Mouse (Mus musculus): ENCODE measurements around the gene Dusp15. TPM values are rescaled to one million over a fixed set of nuclear protein-coding genes. Genes with fewer than 3 reads are reported as not detected.

The Dusp15 gene
- total RNA-seq, 2 experiments from 2014 or later = 1.2 to 2.6 TPM

GRCm38 (mm10) chr2:152906274-152907037, 45.0 kb downstream of the Dusp15 start:
- DNase-seq (ENCODE audit: low spot score in 2 of 2) = no peak

DNA sequence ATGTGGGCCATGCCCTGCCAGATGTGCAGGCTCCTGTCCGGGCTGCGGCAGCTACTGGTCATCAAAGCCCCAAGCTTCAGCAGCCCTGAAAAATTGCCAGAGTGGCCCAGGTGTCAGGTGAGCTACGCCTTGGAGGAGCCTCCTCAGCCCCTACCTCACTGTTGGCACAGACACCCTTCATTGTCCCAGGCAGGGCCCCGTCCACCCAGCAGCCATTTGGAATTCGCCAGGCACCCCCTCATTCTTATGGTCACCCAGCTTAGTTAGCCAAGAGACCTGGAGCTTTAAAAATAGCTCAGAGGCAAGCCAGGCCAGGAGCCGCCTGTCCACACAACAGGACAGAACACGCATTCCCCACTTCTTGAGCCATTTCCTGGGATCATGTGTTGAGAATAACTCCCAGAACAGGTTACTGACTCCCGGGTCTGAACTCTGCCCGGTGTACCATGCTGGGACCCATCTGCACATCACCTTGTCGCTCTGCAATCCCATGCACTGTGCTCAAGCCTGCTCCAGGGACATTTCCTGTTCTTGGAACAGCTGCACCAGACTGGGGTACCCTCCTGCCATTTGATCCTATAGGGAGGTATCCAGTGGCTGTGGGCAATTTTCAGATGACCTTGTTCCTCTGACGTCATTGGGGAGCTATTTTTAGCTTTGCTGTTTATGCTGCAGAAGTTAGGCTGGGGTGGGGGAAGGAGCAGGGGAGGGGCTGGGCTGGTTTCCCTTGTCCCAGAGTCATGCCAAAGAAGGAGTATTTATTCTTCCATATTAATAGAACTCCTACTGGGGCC, 46.3 kb downstream of the Dusp15 start:
- no peak for DNase-seq (ENCODE audit: low spot score in 2 of 2)

DNA sequence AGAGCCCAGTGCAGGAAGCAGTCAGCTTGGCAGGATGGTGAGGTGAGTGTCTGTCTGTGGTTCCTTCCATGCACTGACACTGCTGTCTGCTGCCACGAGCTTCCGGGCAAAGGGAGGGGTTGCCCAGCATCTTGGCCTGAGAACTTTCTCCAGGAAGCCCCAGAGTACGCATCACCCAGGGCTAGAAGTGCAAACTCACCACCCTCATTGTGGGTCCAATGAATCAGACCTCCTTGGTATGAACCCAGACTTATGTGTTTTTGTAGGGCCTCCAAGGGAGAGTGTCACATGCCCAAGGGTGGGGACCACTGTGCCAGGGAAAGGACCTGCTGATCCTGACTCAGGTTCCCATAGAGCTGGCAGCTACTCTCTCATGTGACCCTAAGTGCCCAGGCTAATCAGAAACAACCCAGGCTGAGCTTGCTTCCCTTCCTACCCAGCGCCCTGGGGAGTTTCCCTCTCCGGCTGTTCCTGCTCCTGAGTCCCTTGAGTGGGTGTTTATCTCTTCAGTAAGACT, 47.3 kb downstream of the Dusp15 start:
- no peak for DNase-seq (ENCODE audit: low spot score in 2 of 2)

DNA sequence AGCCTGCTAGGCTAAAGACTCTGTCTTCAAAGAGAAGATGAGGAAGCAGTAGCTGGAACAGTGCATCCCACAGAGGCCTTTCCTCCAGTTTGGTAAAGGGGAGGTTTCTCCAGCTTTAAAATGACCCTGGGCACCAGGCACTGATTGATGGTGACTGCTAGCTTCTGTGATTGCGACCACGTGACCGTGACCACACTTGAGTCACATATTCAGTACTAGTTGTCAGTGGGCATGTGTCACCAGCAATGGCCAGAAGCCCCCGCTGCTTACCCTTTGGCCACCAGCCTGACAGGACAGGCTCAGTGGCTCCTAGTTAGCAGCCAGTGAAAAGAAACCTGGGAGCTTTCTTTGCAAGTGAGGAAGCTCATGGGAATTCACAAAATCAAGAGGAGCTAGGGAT, 47.9 kb downstream of the Dusp15 start:
- DNase-seq (ENCODE audit: low spot score in 2 of 2) = peak; percentile 50 to 52

DNA sequence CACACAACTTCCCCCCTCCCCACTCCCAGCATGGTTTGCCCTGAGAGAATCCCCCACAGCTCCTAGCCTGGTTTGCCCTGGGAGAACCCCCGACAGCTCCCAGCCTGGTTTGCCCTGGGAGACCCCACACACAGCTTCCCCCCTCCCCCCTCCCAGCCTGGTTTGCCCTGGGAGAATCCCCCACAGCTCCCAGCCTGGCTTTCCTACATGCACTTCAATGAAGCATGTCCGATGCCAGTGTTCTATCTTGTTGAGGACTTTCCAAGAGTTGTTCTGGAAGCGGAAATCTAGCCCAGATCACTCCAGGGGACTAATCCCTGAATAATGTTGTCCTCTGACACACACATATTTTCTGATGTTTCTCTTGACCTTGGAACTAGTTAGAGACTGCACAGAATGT, 48.8 kb downstream of the Dusp15 start:
- no peak for DNase-seq (ENCODE audit: low spot score in 2 of 2)

DNA sequence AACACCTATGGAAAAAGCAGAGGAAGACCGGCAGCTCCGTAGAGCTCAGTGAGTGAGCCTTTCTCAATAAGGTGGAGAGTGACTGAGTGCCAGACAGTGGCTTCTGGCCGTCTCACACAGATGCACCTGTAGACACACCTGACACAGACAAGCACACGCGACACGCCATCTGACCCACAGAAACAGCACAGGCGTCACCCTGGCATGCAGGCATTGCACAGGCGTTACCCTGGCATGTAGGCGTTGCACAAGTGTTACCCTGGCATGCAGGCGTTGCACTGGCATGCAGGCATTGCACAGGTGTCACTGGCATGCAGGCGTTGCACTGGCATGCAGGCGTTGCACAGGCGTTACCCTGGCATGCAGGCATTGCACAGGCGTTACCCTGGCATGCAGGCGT, 50.2 kb downstream of the Dusp15 start:
- no peak for DNase-seq (ENCODE audit: low spot score in 2 of 2)

DNA sequence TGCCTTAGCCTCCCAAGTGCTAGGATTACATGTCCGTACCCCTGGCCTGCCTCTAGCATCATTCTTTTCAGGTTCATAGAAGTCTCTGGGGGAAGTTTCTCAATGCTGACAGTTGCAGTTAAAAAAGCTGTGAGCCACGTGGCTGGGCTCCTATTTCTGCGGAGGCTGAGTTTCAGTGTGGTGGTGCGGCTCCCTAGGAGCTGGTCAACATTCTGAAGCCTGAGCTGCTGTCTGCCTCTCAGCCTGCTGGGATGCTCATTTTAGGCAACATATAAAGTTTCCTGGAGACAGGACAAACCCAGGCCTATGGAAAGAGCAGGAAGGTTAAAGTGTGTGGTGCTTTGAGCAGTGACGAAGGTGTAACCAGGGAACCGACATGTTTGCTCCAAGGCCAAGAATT, 52.5 kb downstream of the Dusp15 start:
- DNase-seq (ENCODE audit: low spot score in 2 of 2) = no peak

DNA sequence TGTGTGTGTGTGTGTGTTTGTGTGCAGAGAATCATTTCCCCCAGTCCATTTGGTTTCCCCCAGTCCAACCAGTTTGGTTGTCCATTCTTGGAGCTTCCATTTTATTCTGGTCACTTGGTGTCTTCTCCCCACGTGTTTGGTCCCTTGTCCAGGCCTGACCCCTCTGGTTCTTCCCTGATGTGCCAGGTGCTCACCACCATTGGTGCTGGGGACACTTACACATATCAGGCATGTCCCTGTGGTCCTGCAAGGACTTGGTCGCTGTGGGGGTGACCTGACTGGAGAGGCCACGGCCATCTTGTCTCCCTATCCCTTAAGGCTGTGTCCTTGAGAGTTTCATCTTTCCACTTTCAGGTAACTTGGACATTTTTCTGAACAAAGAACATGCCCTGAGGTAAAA, 54.6 kb downstream of the Dusp15 start:
- no peak for DNase-seq (ENCODE audit: low spot score in 2 of 2)

GRCm38 (mm10) chr2:152895834-152896233, 55.7 kb downstream of the Dusp15 start:
- no peak for DNase-seq (ENCODE audit: low spot score in 2 of 2)

Other genes starting within 250 kb of the Dusp15 start
- 10 to 100 TPM; 51.8 to 93.4 TPM for gene Id1, start 215.4 kb downstream of the Dusp15 start, total RNA-seq (2021)
- gene Cox4i2, start 197.5 kb downstream of the Dusp15 start, total RNA-seq (2021) = 1 to 10 TPM; 2.5 to 3.8 TPM
- 10 to 100 TPM; 63.6 to 73.5 TPM for gene Bcl2l1, start 120.0 kb downstream of the Dusp15 start, total RNA-seq (2021)
- 1 to 10 TPM; 1.2 to 2.3 TPM for gene Tpx2, start 103.7 kb downstream of the Dusp15 start, total RNA-seq (2021)
- not detected for gene Mylk2, start 40.3 kb downstream of the Dusp15 start, total RNA-seq (2021)
- 1 to 10 TPM; 2.3 to 3.5 TPM for gene Foxs1, start 18.5 kb downstream of the Dusp15 start, total RNA-seq (2021)
- under 1 TPM; 0.16 to 0.60 TPM for gene Ttll9, start 10.8 kb upstream of the Dusp15 start, total RNA-seq (2021)
- 100 to 1,000 TPM; 187 to 200 TPM for gene Pdrg1, start 63.7 kb upstream of the Dusp15 start, total RNA-seq (2021)
- 1 to 10 TPM in 1 of 2 experiments, under 1 TPM in 1; 0.86 to 1.3 TPM for gene Xkr7, start 80.2 kb upstream of the Dusp15 start, total RNA-seq (2021)
- 10 to 100 TPM; 10.2 to 10.7 TPM for gene Ccm2l, start 114.3 kb upstream of the Dusp15 start, total RNA-seq (2021)
- 1 to 10 TPM; 3.9 to 4.2 TPM for gene Hck, start 156.8 kb upstream of the Dusp15 start, total RNA-seq (2021)
- 100 to 1,000 TPM in 1 of 2 experiments, 10 to 100 TPM in 1; 94.6 to 101 TPM for gene Tm9sf4, start 209.6 kb upstream of the Dusp15 start, total RNA-seq (2021)